Mouse (Mus musculus) kidney, adult 8-10 months (tissue): ENCODE measurements around the gene Cep41.

ENCODE experiments used
- DNase-seq, 2 experiments: peaks; one replicate each; pipeline ENCODE4 v3.0.0; 2022

The Cep41 gene

GRCm38 (mm10) chr6:30693350-30693991 lies at the start of gene Cep41:
TSS of gene Cep41 (minus strand) at chr6:30693749.
- peak; percentile 93 to 94 for DNase-seq

- DNase-seq, result peak in 1 of 2 experiments; percentile 15
Measured at GRCm38 (mm10) chr6:30739177-30739747, 45.7 kb upstream of the Cep41 start.

GRCm38 (mm10) chr6:30738464-30739006 lies 45.0 kb upstream of the Cep41 start:
- no peak for DNase-seq

GRCm38 (mm10) chr6:30737548-30738463 lies 44.3 kb upstream of the Cep41 start:
- peak; percentile 17 to 29 for DNase-seq

GRCm38 (mm10) chr6:30736864-30737547 lies 43.5 kb upstream of the Cep41 start:
- peak; percentile 29 to 46 for DNase-seq

GRCm38 (mm10) chr6:30736372-30736762 lies 42.8 kb upstream of the Cep41 start:
- no peak for DNase-seq

GRCm38 (mm10) chr6:30735728-30736371 lies 42.3 kb upstream of the Cep41 start:
- DNase-seq, result no peak

GRCm38 (mm10) chr6:30734988-30735727 lies 41.6 kb upstream of the Cep41 start:
- DNase-seq, result no peak

- no peak for DNase-seq
Measured at GRCm38 (mm10) chr6:30734465-30734864, 40.9 kb upstream of the Cep41 start.

- no peak for DNase-seq
Measured at GRCm38 (mm10) chr6:30732571-30733130, 39.1 kb upstream of the Cep41 start.

GRCm38 (mm10) chr6:30730301-30730971 lies 36.9 kb upstream of the Cep41 start:
- DNase-seq, result no peak

- DNase-seq, result no peak
Measured at GRCm38 (mm10) chr6:30723331-30723730, 29.8 kb upstream of the Cep41 start, which contains the start of gene Mest. TSS of gene Mest (plus strand) at chr6:30723547.

GRCm38 (mm10) chr6:30722385-30723164 lies 29.0 kb upstream of the Cep41 start:
- DNase-seq, result no peak

GRCm38 (mm10) chr6:30716796-30717195 lies 23.2 kb upstream of the Cep41 start:
- no peak for DNase-seq

GRCm38 (mm10) chr6:30714891-30715471 lies 21.4 kb upstream of the Cep41 start:
- DNase-seq, result no peak

GRCm38 (mm10) chr6:30713896-30714295 lies 20.3 kb upstream of the Cep41 start:
- no peak for DNase-seq

GRCm38 (mm10) chr6:30713455-30713854 lies 19.9 kb upstream of the Cep41 start:
- DNase-seq, result no peak

GRCm38 (mm10) chr6:30712484-30712883 lies 18.9 kb upstream of the Cep41 start:
- DNase-seq, result no peak

GRCm38 (mm10) chr6:30711365-30711763 lies 17.8 kb upstream of the Cep41 start:
- no peak for DNase-seq
